Mouse (Mus musculus): ENCODE measurements around the gene Napsa. TPM values are rescaled to one million over a fixed set of nuclear protein-coding genes. Genes with fewer than 3 reads are reported as not detected.

The Napsa gene
- polyA plus RNA-seq, 1 experiment from 2014 or later: 0.33 TPM

- Histone ChIP-seq H3K4me1 (ENCODE audit: control insufficient read depth, insufficient read depth, low read length) (peaks cover 5% of the 10 kb centered on the region), H3K27me3 (ENCODE audit: control insufficient read depth, insufficient read depth, low read length) (peaks cover 8% of the 10 kb centered on the region; the same call in 1 of the 2 replicates), H3K4me2 (no peak overlapping the region), H3K27ac (ENCODE audit: low read depth, low read length) (no peak overlapping the region), H3K9me3 (ENCODE audit: control insufficient read depth, low read length) (no peaks in the 10 kb centered on the region), H3K9ac (ENCODE audit: low read length) (no peak overlapping the region), H3K36me3 (ENCODE audit: control insufficient read depth, insufficient read depth, low read length) (peaks cover 20% of the 10 kb centered on the region), H3K4me3 (ENCODE audit: low read depth, low read length) (no peak overlapping the region)
- no peak for ATAC-seq (ENCODE audit: low FRiP score)
- WGBS: 70% methylated on average over 5 of the region's 5 CpGs
- DNase-seq (ENCODE audit: low spot score, missing footprints): no peak
Observed at GRCm38 (mm10) chr7:44531207-44531606, 41.0 kb upstream of the Napsa start.

- Histone ChIP-seq H3K27ac (ENCODE audit: low read depth, low read length) (no peak within 1 kb of the TSS), H3K36me3 (ENCODE audit: control insufficient read depth, insufficient read depth, low read length) (peaks cover 24% of the 10 kb centered on the region), H3K27me3 (ENCODE audit: control insufficient read depth, insufficient read depth, low read length) (peaks cover 8% of the 10 kb centered on the region; the same call in 1 of the 2 replicates), H3K9me3 (ENCODE audit: control insufficient read depth, low read length) (no peaks in the 10 kb centered on the region), H3K9ac (ENCODE audit: low read length) (no peak within 1 kb of the TSS), H3K4me1 (ENCODE audit: control insufficient read depth, insufficient read depth, low read length) (peaks cover 5% of the 10 kb centered on the region), H3K4me2 (no peak within 1 kb of the TSS), H3K4me3 (ENCODE audit: low read depth, low read length) (no peak within 1 kb of the TSS)
- WGBS: 77% methylated on average over 4 of the region's 4 CpGs
- ATAC-seq (ENCODE audit: low FRiP score) (no peak), DNase-seq (ENCODE audit: low spot score, missing footprints) (no peak)
Observed at GRCm38 (mm10) chr7:44531946-44532732, 40.0 kb upstream of the Napsa start, which contains the start of gene Spib. Gene Spib, minus strand, starts transcription at chr7:44532071.

GRCm38 (mm10) chr7:44532918-44533745 is 39.0 kb upstream of the Napsa start:
- ATAC-seq (ENCODE audit: low FRiP score) (no peak), DNase-seq (ENCODE audit: low spot score, missing footprints) (no peak)
- Histone ChIP-seq H3K4me2 (no peak overlapping the region), H3K4me1 (ENCODE audit: control insufficient read depth, insufficient read depth, low read length) (no peaks in the 10 kb centered on the region), H3K27ac (ENCODE audit: low read depth, low read length) (no peak overlapping the region), H3K9me3 (ENCODE audit: control insufficient read depth, low read length) (no peaks in the 10 kb centered on the region), H3K36me3 (ENCODE audit: control insufficient read depth, insufficient read depth, low read length) (peaks cover 30% of the 10 kb centered on the region), H3K27me3 (ENCODE audit: control insufficient read depth, insufficient read depth, low read length) (peaks cover 5% of the 10 kb centered on the region; the same call in 1 of the 2 replicates), H3K9ac (ENCODE audit: low read length) (no peak overlapping the region), H3K4me3 (ENCODE audit: low read depth, low read length) (no peak overlapping the region)
- 90% methylated on average over 29 of the region's 29 CpGs for WGBS

- no peaks in the 10 kb centered on the region for H3K9me3 ChIP-seq (ENCODE audit: control insufficient read depth, low read length)
- H3K9ac ChIP-seq (ENCODE audit: low read length): no peak overlapping the region
- peaks cover under 1% of the 10 kb centered on the region; the same call in 1 of the 2 replicates for H3K27me3 ChIP-seq (ENCODE audit: control insufficient read depth, insufficient read depth, low read length)
- whole genome bisulfite sequencing: 76% methylated on average over 12 of the region's 12 CpGs
- no peak overlapping the region for H3K4me2 ChIP-seq
- ATAC-seq (ENCODE audit: low FRiP score) (no peak), DNase-seq (ENCODE audit: low spot score, missing footprints) (no peak)
- H3K4me3 ChIP-seq (ENCODE audit: low read depth, low read length): no peak overlapping the region
- no peak overlapping the region for H3K27ac ChIP-seq (ENCODE audit: low read depth, low read length)
- H3K36me3 ChIP-seq (ENCODE audit: control insufficient read depth, insufficient read depth, low read length): peaks cover 30% of the 10 kb centered on the region
- H3K4me1 ChIP-seq (ENCODE audit: control insufficient read depth, insufficient read depth, low read length): no peaks in the 10 kb centered on the region
Observed at GRCm38 (mm10) chr7:44533746-44534045, 38.5 kb upstream of the Napsa start.

- ATAC-seq (ENCODE audit: low FRiP score) (no peak), DNase-seq (ENCODE audit: low spot score, missing footprints) (no peak)
- no peak overlapping the region for H3K4me3 ChIP-seq (ENCODE audit: low read depth, low read length)
- peaks cover 33% of the 10 kb centered on the region for H3K36me3 ChIP-seq (ENCODE audit: control insufficient read depth, insufficient read depth, low read length)
- no peak overlapping the region for H3K27ac ChIP-seq (ENCODE audit: low read depth, low read length)
- H3K9me3 ChIP-seq (ENCODE audit: control insufficient read depth, low read length): no peaks in the 10 kb centered on the region
- no peaks in the 10 kb centered on the region for H3K4me1 ChIP-seq (ENCODE audit: control insufficient read depth, insufficient read depth, low read length)
- H3K27me3 ChIP-seq (ENCODE audit: control insufficient read depth, insufficient read depth, low read length): no peaks in the 10 kb centered on the region; the same call in 1 of the 2 replicates
- 93% methylated on average over 13 of the region's 13 CpGs for WGBS
- no peak overlapping the region for H3K4me2 ChIP-seq
- H3K9ac ChIP-seq (ENCODE audit: low read length): no peak overlapping the region
Observed at GRCm38 (mm10) chr7:44534242-44534641, 37.9 kb upstream of the Napsa start.

GRCm38 (mm10) chr7:44534656-44535441 is 37.3 kb upstream of the Napsa start:
- no peaks in the 10 kb centered on the region for H3K4me1 ChIP-seq (ENCODE audit: control insufficient read depth, insufficient read depth, low read length)
- H3K4me3 ChIP-seq (ENCODE audit: low read depth, low read length): no peak overlapping the region
- H3K27me3 ChIP-seq (ENCODE audit: control insufficient read depth, insufficient read depth, low read length): no peaks in the 10 kb centered on the region
- no peak for ATAC-seq (ENCODE audit: low FRiP score)
- no peak overlapping the region for H3K4me2 ChIP-seq
- WGBS: 94% methylated on average over 19 of the region's 19 CpGs
- H3K9me3 ChIP-seq (ENCODE audit: control insufficient read depth, low read length): no peaks in the 10 kb centered on the region
- H3K36me3 ChIP-seq (ENCODE audit: control insufficient read depth, insufficient read depth, low read length): peaks cover 36% of the 10 kb centered on the region
- H3K9ac ChIP-seq (ENCODE audit: low read length): no peak overlapping the region
- no peak overlapping the region for H3K27ac ChIP-seq (ENCODE audit: low read depth, low read length)
- no peak for DNase-seq (ENCODE audit: low spot score, missing footprints)

- H3K27ac ChIP-seq (ENCODE audit: low read depth, low read length): no peak overlapping the region
- H3K9ac ChIP-seq (ENCODE audit: low read length): no peak overlapping the region
- WGBS: 94% methylated on average over 27 of the region's 27 CpGs
- ATAC-seq (ENCODE audit: low FRiP score) (no peak), DNase-seq (ENCODE audit: low spot score, missing footprints) (no peak)
- H3K4me3 ChIP-seq (ENCODE audit: low read depth, low read length): no peak overlapping the region
- H3K4me1 ChIP-seq (ENCODE audit: control insufficient read depth, insufficient read depth, low read length): no peaks in the 10 kb centered on the region
- H3K27me3 ChIP-seq (ENCODE audit: control insufficient read depth, insufficient read depth, low read length): no peaks in the 10 kb centered on the region
- H3K9me3 ChIP-seq (ENCODE audit: control insufficient read depth, low read length): no peaks in the 10 kb centered on the region
- H3K4me2 ChIP-seq: no peak overlapping the region
- H3K36me3 ChIP-seq (ENCODE audit: control insufficient read depth, insufficient read depth, low read length): peaks cover 40% of the 10 kb centered on the region
Observed at GRCm38 (mm10) chr7:44535657-44536589, 36.3 kb upstream of the Napsa start.

GRCm38 (mm10) chr7:44536590-44536968 is 35.6 kb upstream of the Napsa start:
- Histone ChIP-seq H3K4me3 (ENCODE audit: low read depth, low read length) (no peak overlapping the region), H3K4me1 (ENCODE audit: control insufficient read depth, insufficient read depth, low read length) (no peaks in the 10 kb centered on the region), H3K9me3 (ENCODE audit: control insufficient read depth, low read length) (no peaks in the 10 kb centered on the region), H3K36me3 (ENCODE audit: control insufficient read depth, insufficient read depth, low read length) (peaks cover 43% of the 10 kb centered on the region), H3K27me3 (ENCODE audit: control insufficient read depth, insufficient read depth, low read length) (no peaks in the 10 kb centered on the region), H3K9ac (ENCODE audit: low read length) (no peak overlapping the region), H3K4me2 (no peak overlapping the region), H3K27ac (ENCODE audit: low read depth, low read length) (no peak overlapping the region)
- ATAC-seq (ENCODE audit: low FRiP score) (no peak), DNase-seq (ENCODE audit: low spot score, missing footprints) (no peak)
- WGBS: 92% methylated on average over 6 of the region's 6 CpGs

All from midbrain, embryonic 11.5 days (tissue).